Mouse (Mus musculus): ENCODE results near the gene Tbc1d23.

DNA sequence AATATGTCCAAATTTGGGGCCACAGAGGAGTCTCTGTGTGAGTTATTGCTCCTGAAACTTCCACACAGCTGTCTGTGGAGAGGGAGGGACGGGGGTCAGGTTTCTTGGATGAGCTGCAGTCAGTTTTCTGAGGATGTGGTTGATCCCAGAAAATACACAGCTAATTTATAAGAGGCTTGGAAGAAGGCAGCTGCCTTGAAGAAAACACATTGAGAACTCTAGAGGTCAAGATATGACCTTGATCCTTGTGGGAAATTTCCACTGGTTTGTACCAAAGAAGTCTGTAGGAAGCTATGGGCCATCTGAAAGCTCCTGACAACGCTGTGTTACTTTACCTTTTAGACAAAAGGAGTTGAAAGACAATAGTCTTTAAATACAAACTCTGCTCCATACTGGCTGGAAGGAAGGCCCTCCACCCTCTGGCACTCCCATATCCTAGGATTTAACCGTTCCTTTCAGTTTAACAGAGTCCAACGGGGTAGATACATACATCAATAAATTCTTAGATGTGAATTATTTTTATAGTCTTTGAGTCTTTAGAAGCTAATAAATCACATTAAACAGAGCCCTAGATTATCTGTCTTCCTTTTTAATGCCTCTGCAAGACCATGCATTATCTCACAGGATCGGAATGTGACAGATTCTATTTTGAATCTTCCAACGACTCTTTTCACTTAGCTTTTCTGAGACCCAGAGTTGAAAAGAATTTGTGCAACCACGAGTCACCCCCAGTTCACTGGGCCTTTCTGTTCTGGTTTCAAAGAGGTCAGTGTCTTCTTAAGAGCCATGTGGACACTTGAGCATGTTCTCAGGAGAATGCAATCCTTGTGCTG, 20.5 kb upstream of the Tbc1d23 start:
- TF ChIP-seq GATA1 (IDR thresholded peaks at IDR 0.05; ENCODE audit: borderline replicate concordance, low read length): no peak
- TF ChIP-seq FLI1 (IDR thresholded peaks at IDR 0.05; ENCODE audit: low read length): no peak

All from megakaryocyte, embryonic 14.5 days (primary cell).